Mouse (Mus musculus) cerebral cortex, adult 2 months (tissue): ENCODE results near the gene Gm5741.

Source experiments
- WGBS: fragments of 180-500 bp; shearing (Covaris S2); methylation state at CpG from one replicate; pipeline ENCODE4 v1.1.7; 2018; 5-methylcytosine and 5-hydroxymethylcytosine counted together

Gene Gm5741

DNA sequence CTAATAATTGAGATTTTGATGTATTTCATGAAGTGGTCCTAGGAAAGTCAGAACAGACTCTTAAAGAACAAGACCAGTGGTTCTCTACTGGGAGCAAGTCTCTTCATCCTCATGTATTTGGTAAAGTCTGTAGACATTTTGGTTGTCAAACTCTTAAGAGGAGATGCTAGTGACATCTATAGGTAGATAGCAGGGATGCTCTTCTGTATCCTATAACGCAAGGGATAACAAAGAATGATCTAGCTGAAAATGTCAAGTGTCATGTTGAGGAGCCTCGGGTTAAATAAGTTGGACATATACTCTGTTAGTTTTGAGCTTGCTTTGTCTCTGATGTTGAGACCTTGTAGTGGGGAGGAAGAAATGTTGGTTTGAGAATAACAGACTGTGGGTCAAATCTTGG lies 39.9 kb downstream of the Gm5741 start:
- 10% methylated on average over 2 of the region's 2 CpGs for WGBS

DNA sequence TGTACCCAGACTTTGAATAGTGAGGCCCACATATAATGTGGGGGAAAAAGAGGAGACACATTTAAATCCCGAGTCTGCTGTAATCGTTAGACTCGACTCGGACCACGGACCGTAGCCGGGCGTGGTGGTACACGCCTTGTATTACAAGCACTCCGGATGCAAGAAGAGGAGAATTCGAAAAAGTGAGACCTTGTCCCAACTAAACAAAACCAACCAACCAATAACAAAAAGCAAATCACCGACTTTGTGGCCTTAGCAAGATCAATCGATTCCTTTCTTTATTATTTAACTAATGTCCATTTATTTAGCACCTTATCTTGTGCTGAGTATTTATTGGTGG lies 40.3 kb downstream of the Gm5741 start:
- 1% methylated on average over 13 of the region's 13 CpGs for WGBS

DNA sequence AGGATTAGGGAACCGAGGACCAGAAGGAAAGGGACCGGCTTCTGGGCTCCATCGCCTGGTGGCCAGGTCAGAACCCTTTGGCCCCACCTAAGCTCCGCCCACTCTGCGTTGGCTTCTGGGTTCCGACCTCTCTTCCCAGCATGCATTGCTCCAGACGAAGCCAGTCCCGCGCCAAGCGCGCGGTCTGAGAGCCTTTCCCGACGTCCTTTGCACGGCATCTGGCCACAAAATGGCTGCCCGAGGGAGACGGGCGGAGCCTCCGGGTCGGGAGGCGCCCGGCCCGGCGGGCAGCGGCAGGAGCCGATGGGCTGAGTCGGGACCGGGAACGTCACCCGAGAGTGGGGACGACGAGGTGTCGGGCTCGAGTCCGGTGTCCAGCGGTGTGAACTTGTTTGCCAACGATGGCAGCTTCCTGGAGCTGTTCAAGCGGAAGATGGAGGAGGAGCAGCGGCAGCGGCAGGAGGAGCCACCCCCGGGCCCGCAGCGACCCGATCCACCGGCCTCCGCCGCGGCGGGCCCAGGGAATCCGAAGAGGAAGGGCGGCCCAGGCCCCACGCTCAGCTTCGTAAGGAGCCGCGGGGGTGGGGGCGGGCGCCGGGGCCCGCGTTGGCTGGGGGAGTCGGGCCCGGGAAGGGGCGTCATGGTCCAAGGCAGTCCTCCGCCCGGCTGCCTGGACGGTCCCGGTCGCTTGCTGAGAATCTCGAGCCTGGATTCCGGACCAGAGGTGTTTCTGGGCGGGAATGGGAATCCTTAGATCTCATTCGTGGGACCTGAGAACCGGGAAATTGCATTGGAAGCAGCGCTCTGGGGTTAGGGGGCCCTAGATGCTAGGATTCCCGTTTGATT lies 40.9 kb downstream of the Gm5741 start, which contains the start of gene Trir:
TSS of gene Trir (plus strand) at position 154 of the 846 bp plus-strand sequence.
- WGBS: under 1% methylated on average over 74 of the region's 75 CpGs

DNA sequence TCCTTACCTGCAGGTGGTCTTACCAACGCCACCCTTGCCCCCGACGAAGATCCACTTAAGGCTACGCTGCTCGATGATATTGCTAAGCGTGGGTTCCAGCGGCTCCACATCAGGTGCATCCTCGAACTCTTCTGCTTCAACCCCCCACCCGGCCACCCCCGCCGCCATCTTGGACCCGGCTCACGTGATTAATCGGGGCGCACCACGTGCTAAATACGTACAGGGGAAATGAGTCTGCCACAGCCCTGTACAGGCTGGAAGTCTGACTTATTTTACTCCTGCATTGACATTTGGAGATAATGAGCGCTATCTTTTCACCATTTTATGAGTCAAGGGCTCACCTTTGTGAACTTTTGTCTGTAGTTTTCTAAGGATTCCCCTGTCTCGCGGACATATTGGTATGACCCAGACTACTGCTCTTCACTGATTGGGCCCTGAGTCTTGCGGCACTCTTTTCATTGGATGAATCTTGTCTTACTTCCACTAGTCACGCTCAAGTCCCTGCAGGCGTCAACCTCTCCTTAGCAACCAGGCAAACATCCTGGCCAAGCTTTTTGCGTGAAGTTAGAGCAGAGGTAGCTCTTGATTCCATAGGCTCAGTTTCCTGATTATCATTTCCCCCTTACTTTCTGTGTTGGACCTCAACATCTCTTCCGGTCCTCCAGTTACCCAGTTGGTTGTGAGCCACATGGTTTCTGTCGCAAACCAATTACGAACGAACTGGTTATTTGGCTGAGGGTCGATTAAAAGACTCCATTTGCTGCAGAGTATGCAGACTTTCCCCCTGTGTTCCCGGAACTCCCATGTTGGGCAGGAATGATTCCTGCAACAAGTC lies 42.5 kb downstream of the Gm5741 start, which contains the start of gene Asna1:
TSS of gene Asna1 (minus strand) at position 184 of the 835 bp plus-strand sequence.
- WGBS: 2% methylated on average over 30 of the region's 30 CpGs

DNA sequence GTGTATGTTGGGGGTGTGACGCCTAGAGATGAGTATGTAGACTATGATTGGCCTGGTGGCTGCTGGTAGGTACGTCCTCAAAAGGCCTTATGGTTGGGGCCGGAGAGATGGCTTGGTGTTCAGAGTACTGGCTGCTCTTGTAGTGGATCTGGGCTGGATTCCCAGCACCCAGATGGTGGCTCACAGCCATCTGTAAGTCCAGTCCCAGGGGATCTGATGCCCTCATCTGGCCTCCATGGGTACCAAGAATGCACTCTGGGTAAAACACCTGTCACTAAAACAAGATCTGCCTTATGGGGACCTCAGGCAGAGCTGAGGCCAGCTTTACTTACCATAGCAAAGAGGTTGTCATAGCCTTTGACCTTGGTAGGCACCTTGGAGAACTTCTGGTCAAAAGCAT lies 43.9 kb downstream of the Gm5741 start:
- WGBS: 80% methylated on average over 3 of the region's 3 CpGs

DNA sequence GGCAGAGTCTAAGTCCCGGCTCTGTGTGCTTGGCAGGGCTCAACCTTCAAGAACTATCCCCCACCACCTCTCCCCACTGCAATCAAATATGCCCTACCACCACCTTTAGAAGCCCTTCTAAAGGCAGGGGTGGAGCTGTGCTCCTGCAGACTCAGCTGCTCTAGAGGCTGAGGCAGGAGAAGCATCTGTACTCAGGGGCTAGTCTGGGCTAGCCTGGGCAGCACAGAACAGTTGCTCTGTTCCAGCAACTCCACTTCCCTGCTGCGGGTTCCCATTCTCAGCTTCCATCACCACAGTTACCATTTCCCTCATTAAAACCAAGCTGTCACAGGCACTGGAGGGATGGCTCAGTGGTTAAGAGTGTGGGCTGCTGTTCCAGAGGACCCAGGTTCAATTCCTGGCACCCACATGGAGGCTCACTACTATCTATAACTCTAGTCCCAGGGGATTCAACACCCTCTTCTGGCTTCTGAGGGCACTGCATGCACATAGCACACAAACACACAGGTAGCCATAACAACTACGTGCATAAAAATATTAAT lies 46.2 kb downstream of the Gm5741 start:
- WGBS: 98% methylated on average over 3 of the region's 3 CpGs
